In genomic region chr11:120485251-120485650, GRCm38 (mm10) we compare ENCODE assay signal across 8 mouse cellular contexts. TPM values are rescaled to one million over a fixed set of nuclear protein-coding genes. Genes with fewer than 3 reads are reported as not detected.
DNase-seq lines count a peak whose midpoint lies in the region; ATAC-seq and TF ChIP-seq lines count a peak whose summit lies in the region.

No protein-coding gene starts in this region.

- peak overlapping the region; percentile 87 for H3K4me2 ChIP-seq in heart, embryonic 14.5 days (ENCODE audit: low read length)
- peak overlapping the region; percentile 94 for H3K4me2 ChIP-seq in midbrain, embryonic 13.5 days (replicated peaks)

- no peaks in the 10 kb centered on the region for H3K27me3 ChIP-seq in heart, embryonic 14.5 days (ENCODE audit: control insufficient read depth, insufficient read depth, low read length)
- H3K27me3 ChIP-seq in embryonic facial prominence, embryonic 10.5 days (replicated peaks; ENCODE audit: low read depth, poor library complexity, severe bottlenecking) = no peaks in the 10 kb centered on the region
- H3K27me3 ChIP-seq in kidney, adult 2 months (replicated peaks; ENCODE audit: control insufficient read depth, insufficient read depth, low read length) = no peaks in the 10 kb centered on the region
- H3K27me3 ChIP-seq in midbrain, embryonic 13.5 days = no peaks in the 10 kb centered on the region

- H3K27ac ChIP-seq in heart, embryonic 14.5 days (replicated peaks in 1 of 2; ENCODE audit: control insufficient read depth in 1 of 2, insufficient read depth in 1 of 2, low read depth in 2 of 2, low read length in 2 of 2) = peak overlapping the region; percentile 82 to 85
- H3K27ac ChIP-seq in embryonic facial prominence, embryonic 10.5 days (replicated peaks) = peak overlapping the region; percentile 96
- H3K27ac ChIP-seq in kidney, adult 2 months (ENCODE audit: insufficient read depth, low read depth, low read length) = peak overlapping the region; percentile 95
- H3K27ac ChIP-seq in midbrain, embryonic 13.5 days = peak overlapping the region; percentile 91; the same call in 1 of the 2 replicates

- DNase-seq in heart, adult 18-20 months = no peak
- DNase-seq in embryonic facial prominence, embryonic 10.5 days (ENCODE audit: low spot score) = no peak
- DNase-seq in kidney, adult 2 months = peak; percentile 89
- no peak for DNase-seq in cerebellum, adult 11 months
- DNase-seq in thymus, postnatal 14 days = no peak
- DNase-seq in thymus, postnatal 36 days = no peak

- WGBS in heart, embryonic 14.5 days = 8% methylated on average over 10 of the region's 10 CpGs
- 9% methylated on average over 10 of the region's 10 CpGs for WGBS in embryonic facial prominence, embryonic 10.5 days
- WGBS in kidney, adult 2 months = 6% methylated on average over 10 of the region's 10 CpGs
- WGBS in midbrain, embryonic 13.5 days = 10% methylated on average over 10 of the region's 10 CpGs

- H3K4me1 ChIP-seq in heart, embryonic 14.5 days (ENCODE audit: control insufficient read depth in 2 of 2, insufficient read depth in 2 of 2, low read length in 2 of 2) = peaks cover 6 to 19% of the 10 kb centered on the region in 2 experiments
- H3K4me1 ChIP-seq in embryonic facial prominence, embryonic 10.5 days = peaks cover 32% of the 10 kb centered on the region
- H3K4me1 ChIP-seq in kidney, adult 2 months (ENCODE audit: control insufficient read depth, insufficient read depth, low read length) = peaks cover 15% of the 10 kb centered on the region; the same call in 1 of the 2 replicates
- H3K4me1 ChIP-seq in midbrain, embryonic 13.5 days (replicated peaks) = peaks cover 26% of the 10 kb centered on the region

- peak overlapping the region; percentile 96 to 98 for H3K4me3 ChIP-seq in heart, embryonic 14.5 days (ENCODE audit: control insufficient read depth in 1 of 2, insufficient read depth in 1 of 2, low read depth in 1 of 2, low read length in 2 of 2)
- H3K4me3 ChIP-seq in embryonic facial prominence, embryonic 10.5 days = peak overlapping the region; percentile 100
- H3K4me3 ChIP-seq in kidney, adult 2 months (ENCODE audit: insufficient read depth, low read depth, low read length) = peak overlapping the region; percentile 92
- peak overlapping the region; percentile 88 for H3K4me3 ChIP-seq in midbrain, embryonic 13.5 days (replicated peaks)

- H3K9me3 ChIP-seq in heart, embryonic 14.5 days (ENCODE audit: control insufficient read depth, low read length) = no peaks in the 10 kb centered on the region
- H3K9me3 ChIP-seq in embryonic facial prominence, embryonic 10.5 days = no peaks in the 10 kb centered on the region
- no peaks in the 10 kb centered on the region for H3K9me3 ChIP-seq in midbrain, embryonic 13.5 days

- H3K36me3 ChIP-seq in heart, embryonic 14.5 days (ENCODE audit: control insufficient read depth, insufficient read depth, low read length) = peaks cover 84% of the 10 kb centered on the region
- peaks cover 88% of the 10 kb centered on the region for H3K36me3 ChIP-seq in embryonic facial prominence, embryonic 10.5 days (replicated peaks)
- H3K36me3 ChIP-seq in kidney, adult 2 months (ENCODE audit: control insufficient read depth, insufficient read depth, low read length) = no peaks in the 10 kb centered on the region
- peaks cover 63% of the 10 kb centered on the region for H3K36me3 ChIP-seq in midbrain, embryonic 13.5 days

- H3K9ac ChIP-seq in heart, embryonic 14.5 days (ENCODE audit: low read length) = peak overlapping the region; percentile 98
- H3K9ac ChIP-seq in midbrain, embryonic 13.5 days (replicated peaks) = peak overlapping the region; percentile 90

- peak; percentile 22 for TF ChIP-seq POLR2A in kidney, adult 2 months (IDR thresholded peaks at IDR 0.05; ENCODE audit: low read depth, low read length)

- TF ChIP-seq CTCF in kidney, adult 2 months (conservative IDR thresholded peaks at IDR 0.05; ENCODE audit: insufficient read depth, insufficient read length, low read depth, low read length) = no peak

- no peak for ATAC-seq in heart, embryonic 14.5 days (ENCODE audit: insufficient number of reproducible peaks, insufficient read depth, low FRiP score, low read depth)
- no peak for ATAC-seq in midbrain, embryonic 13.5 days

RNA-seq across cellular contexts. Expression of gene Mrpl12, which starts 0.8 kb away (rescaled TPM):
- 225 and 239 TPM in 2 replicates for polyA plus RNA-seq in heart, embryonic 14.5 days (2014; fragmentation: Nextera tagmentation; extraction: Ambion mirVana)
- total RNA-seq in heart, adult 18-20 months (2021) = 100 to 1,000 TPM; 245 to 267 TPM
- polyA plus RNA-seq in embryonic facial prominence, embryonic 10.5 days (2016; fragmentation: Nextera tagmentation; extraction: Ambion mirVana) = 206 and 216 TPM in 2 replicates
- polyA plus RNA-seq in kidney, adult 2 months (2012; rRNA removed) = 282 and 300 TPM in 2 replicates
- polyA plus RNA-seq in midbrain, embryonic 13.5 days (2015; fragmentation: Nextera tagmentation; extraction: Ambion mirVana) = 111 and 113 TPM in 2 replicates

RNA-seq across cellular contexts. Expression of gene Slc25a10, which starts 6.4 kb away (rescaled TPM):
- 39.4 and 41.7 TPM in 2 replicates for polyA plus RNA-seq in heart, embryonic 14.5 days (2014; fragmentation: Nextera tagmentation; extraction: Ambion mirVana)
- total RNA-seq in heart, adult 18-20 months (2021) = 10 to 100 TPM; 15.4 to 15.9 TPM
- polyA plus RNA-seq in embryonic facial prominence, embryonic 10.5 days (2016; fragmentation: Nextera tagmentation; extraction: Ambion mirVana) = 68.6 and 69.4 TPM in 2 replicates
- polyA plus RNA-seq in kidney, adult 2 months (2012; rRNA removed) = 751 and 939 TPM in 2 replicates
- polyA plus RNA-seq in midbrain, embryonic 13.5 days (2015; fragmentation: Nextera tagmentation; extraction: Ambion mirVana) = 28.2 and 29.2 TPM in 2 replicates

RNA-seq across cellular contexts. Expression of gene Arl16, which starts 17.8 kb away (rescaled TPM):
- 40.0 and 44.4 TPM in 2 replicates for polyA plus RNA-seq in heart, embryonic 14.5 days (2014; fragmentation: Nextera tagmentation; extraction: Ambion mirVana)
- 10 to 100 TPM; 10.1 to 12.0 TPM for total RNA-seq in heart, adult 18-20 months (2021)
- 55.9 and 66.9 TPM in 2 replicates for polyA plus RNA-seq in embryonic facial prominence, embryonic 10.5 days (2016; fragmentation: Nextera tagmentation; extraction: Ambion mirVana)
- polyA plus RNA-seq in kidney, adult 2 months (2012; rRNA removed) = 21.1 and 23.8 TPM in 2 replicates
- polyA plus RNA-seq in midbrain, embryonic 13.5 days (2015; fragmentation: Nextera tagmentation; extraction: Ambion mirVana) = 64.7 and 67.8 TPM in 2 replicates

RNA-seq across cellular contexts. Expression of gene Ccdc137, which starts 27.3 kb away (rescaled TPM):
- polyA plus RNA-seq in heart, embryonic 14.5 days (2014; fragmentation: Nextera tagmentation; extraction: Ambion mirVana) = 19.5 and 20.2 TPM in 2 replicates
- total RNA-seq in heart, adult 18-20 months (2021) = 1 to 10 TPM; 6.0 to 7.3 TPM
- polyA plus RNA-seq in embryonic facial prominence, embryonic 10.5 days (2016; fragmentation: Nextera tagmentation; extraction: Ambion mirVana) = 49.6 and 50.7 TPM in 2 replicates
- 14.8 and 15.1 TPM in 2 replicates for polyA plus RNA-seq in kidney, adult 2 months (2012; rRNA removed)
- 26.1 and 28.7 TPM in 2 replicates for polyA plus RNA-seq in midbrain, embryonic 13.5 days (2015; fragmentation: Nextera tagmentation; extraction: Ambion mirVana)

RNA-seq across cellular contexts. Expression of gene Oxld1, which starts 27.4 kb away (rescaled TPM):
- 24.9 and 26.0 TPM in 2 replicates for polyA plus RNA-seq in heart, embryonic 14.5 days (2014; fragmentation: Nextera tagmentation; extraction: Ambion mirVana)
- 10 to 100 TPM; 58.1 to 70.3 TPM for total RNA-seq in heart, adult 18-20 months (2021)
- polyA plus RNA-seq in embryonic facial prominence, embryonic 10.5 days (2016; fragmentation: Nextera tagmentation; extraction: Ambion mirVana) = 8.5 and 12.8 TPM in 2 replicates
- 48.6 and 49.3 TPM in 2 replicates for polyA plus RNA-seq in kidney, adult 2 months (2012; rRNA removed)
- polyA plus RNA-seq in midbrain, embryonic 13.5 days (2015; fragmentation: Nextera tagmentation; extraction: Ambion mirVana) = 10.6 and 12.5 TPM in 2 replicates

Comparison
In these comparisons a context has a peak if more than half of its experiments do, and no peak if none do; other contexts are left out.
1. RNA of gene Slc25a10, which starts 6.4 kb away (polyA plus RNA-seq): 751 to 939 TPM in kidney, adult 2 months; 68.6 to 69.4 TPM in embryonic facial prominence, embryonic 10.5 days, 39.4 to 41.7 TPM in heart, embryonic 14.5 days and 28.2 to 29.2 TPM in midbrain, embryonic 13.5 days; every median in the first group is over 10 times any median in the second.
2. Peak in every context shown above with its lines, with median percentiles within 50 percentile points of each other: H3K27ac ChIP-seq and H3K4me3 ChIP-seq.